Mouse (Mus musculus) frontal cortex, adult 2 months (tissue): ENCODE measurements around the gene Kctd6. TPM values are rescaled to one million over a fixed set of nuclear protein-coding genes. Genes with fewer than 3 reads are reported as not detected.

Experiments
- DNase-seq, 2 experiments: peaks; one replicate each; pipeline ENCODE4 v3.0.0; 2022; ENCODE audit warnings: low spot score in 1 of 2; ENCODE audit errors: extremely low spot score in 1 of 2
- polyA plus RNA-seq: library from polyadenylated mRNA; depleted of rRNA; stranded (reverse); fragments of >200 nt; gene quantifications from 2 replicates; pipeline ENCODE4 v1.2.3, GENCODE M21; 2012

The Kctd6 gene
- polyA plus RNA-seq, 1 experiment, result 36.3 TPM

- no peak for DNase-seq
These were observed 944 bp upstream of the Kctd6 start for GRCm38 (mm10) chr14:8212996-8213395.

- DNase-seq, result peak in 1 of 2 experiments; percentile 76
These were observed 613 bp downstream of the Kctd6 start for GRCm38 (mm10) chr14:8214299-8215207.

GRCm38 (mm10) chr14:8215208-8215778, 1.4 kb downstream of the Kctd6 start:
- DNase-seq, result peak in 1 of 2 experiments; percentile 37

- DNase-seq, result peak in 1 of 2 experiments; percentile 20
These were observed 2.2 kb downstream of the Kctd6 start for GRCm38 (mm10) chr14:8216100-8216499.

DNA sequence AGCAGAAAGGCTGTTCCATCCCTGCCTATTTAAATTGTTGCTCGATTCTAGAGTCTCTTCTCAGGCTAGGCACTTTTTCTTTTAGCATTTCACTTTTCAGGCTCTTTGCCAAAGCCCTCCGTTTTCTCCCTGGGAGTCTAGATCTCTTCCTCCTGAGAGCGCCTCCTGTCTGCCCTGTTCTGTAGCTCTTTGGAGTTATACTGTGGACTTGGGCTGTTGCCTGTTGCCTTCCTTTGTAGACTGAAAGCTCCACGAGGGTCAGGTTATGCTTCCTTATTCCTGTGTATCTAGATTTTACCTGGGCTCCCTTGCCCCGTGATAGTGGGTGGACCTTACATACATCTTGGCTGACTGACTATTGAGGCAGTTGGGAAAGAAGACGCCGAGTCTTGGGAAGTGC, 4.3 kb downstream of the Kctd6 start:
- DNase-seq, result no peak

GRCm38 (mm10) chr14:8218730-8219380, 4.9 kb downstream of the Kctd6 start:
- DNase-seq, result peak in 1 of 2 experiments; percentile 13

GRCm38 (mm10) chr14:8219876-8220275, 5.9 kb downstream of the Kctd6 start:
- DNase-seq, result no peak

DNA sequence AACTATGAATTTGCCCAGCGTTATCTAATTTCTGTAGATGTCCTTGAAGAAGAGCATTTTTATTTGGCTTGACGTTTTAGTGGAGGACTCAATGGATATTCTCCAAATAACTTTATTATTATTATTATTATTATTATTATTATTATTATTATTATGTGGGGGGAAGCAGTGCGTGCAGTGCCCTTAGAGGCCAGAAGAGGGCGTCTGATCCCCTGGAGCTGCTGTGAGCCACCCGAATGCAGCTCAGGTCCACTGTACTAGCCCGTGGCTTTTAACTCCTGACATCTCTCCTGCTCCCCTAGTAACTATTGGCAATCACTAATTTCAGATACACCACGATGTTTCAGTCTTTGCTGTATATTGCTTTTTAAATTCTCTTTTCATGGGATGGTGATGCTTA, 6.4 kb downstream of the Kctd6 start:
- DNase-seq, result no peak

- no peak for DNase-seq
These were observed 7.0 kb downstream of the Kctd6 start for GRCm38 (mm10) chr14:8220912-8221311.

DNA sequence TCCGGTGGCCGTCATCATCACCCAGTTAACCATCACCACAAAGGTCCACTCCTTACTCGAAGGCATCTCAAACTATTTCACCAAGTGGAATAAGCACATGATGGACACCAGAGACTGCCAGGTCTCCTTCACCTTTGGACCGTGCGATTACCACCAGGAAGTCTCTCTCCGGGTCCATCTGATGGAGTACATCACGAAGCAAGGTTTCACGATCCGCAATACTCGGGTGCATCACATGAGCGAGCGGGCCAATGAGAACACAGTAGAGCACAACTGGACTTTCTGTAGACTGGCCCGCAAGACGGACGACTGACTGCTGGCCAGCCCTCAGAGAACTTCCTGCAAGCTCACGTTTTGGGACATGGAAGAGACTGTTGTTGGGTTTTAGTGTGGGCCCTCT, 8.6 kb downstream of the Kctd6 start:
- DNase-seq, result no peak

DNA sequence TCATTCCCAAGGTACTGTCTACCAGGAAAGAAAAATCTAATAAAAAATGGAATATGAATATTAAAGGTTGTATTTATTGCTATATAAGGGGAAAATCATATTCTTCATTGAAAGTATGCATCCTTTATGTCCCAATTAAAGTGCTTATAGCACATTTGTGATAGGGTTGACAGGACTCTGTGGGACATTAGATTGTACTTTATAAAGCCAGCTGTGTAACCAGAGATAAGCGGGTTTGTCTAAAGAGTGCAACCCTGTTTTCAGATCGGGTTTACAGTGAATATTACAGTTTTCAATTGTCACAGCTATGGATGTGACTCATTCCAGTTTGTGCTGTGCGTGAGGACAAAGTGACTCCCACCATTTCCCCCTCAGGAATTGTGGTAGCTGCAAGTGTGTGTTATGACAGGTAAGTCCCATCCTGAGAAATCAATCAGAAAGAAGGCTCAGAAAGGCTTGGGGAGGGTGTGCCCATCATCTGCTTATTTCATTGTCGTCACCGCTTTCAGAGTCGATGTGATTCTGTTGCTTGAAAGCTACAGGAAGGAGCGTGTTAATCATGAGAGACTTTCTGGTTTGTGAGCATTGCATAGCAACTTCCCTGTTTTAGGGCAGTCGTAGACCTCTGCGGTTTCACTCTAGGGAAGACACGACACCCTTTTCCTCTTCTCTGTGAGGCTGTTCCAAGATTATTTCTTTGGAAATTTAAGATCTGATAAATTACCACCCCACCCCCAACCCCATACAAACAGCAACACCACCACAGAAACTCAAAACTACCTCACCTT, 9.8 kb downstream of the Kctd6 start:
- no peak for DNase-seq

DNA sequence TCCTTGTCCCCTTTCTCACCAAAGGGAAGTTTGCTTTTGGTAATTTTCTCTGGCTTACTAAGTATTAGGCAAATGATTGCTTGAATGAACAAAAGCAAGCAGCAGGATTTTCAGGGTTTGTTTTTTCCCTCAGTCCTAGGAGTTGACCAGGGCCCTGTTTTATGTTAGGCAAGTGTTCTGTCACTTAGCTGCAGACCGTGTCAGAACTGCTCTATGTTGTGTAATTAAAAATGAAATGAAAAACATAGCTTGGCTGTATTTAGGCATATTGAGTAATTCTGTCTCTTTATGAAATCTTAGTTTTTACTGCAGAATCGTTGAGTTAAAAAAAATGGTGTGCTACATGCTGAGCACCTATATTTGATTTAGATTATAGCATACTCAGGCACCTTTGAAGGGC, 10.9 kb downstream of the Kctd6 start:
- DNase-seq, result no peak

DNA sequence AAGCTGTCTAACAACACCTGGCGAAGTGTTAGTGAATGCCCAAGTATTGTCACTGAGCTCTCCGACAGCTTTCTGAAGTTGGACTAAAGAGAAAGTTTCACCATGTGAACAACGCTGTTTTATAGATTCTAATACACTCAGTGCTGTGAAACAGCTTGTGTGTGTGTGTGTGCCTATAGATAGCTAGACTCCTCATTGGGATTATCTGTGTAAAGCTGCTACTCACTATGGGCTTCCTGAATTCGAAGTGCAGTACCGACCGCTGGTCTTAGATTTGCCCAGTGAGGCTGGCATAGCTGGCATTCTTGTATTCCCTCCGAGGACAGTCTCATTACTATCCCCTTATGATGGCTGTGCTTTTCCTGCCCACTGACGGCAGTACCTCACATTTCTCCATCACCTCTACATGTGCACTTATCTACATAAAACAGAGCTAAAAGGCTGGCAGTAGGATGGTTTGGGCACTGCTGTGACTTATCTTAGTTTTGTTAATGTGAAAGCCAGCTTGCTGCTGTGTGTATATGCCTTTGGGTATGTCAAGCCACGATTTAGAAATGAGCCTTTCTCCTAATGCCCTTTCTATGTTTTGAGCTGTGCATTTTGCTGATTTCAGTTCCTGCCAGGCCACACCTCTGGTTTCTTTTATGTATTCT, 15.6 kb downstream of the Kctd6 start:
- DNase-seq, result no peak

DNA sequence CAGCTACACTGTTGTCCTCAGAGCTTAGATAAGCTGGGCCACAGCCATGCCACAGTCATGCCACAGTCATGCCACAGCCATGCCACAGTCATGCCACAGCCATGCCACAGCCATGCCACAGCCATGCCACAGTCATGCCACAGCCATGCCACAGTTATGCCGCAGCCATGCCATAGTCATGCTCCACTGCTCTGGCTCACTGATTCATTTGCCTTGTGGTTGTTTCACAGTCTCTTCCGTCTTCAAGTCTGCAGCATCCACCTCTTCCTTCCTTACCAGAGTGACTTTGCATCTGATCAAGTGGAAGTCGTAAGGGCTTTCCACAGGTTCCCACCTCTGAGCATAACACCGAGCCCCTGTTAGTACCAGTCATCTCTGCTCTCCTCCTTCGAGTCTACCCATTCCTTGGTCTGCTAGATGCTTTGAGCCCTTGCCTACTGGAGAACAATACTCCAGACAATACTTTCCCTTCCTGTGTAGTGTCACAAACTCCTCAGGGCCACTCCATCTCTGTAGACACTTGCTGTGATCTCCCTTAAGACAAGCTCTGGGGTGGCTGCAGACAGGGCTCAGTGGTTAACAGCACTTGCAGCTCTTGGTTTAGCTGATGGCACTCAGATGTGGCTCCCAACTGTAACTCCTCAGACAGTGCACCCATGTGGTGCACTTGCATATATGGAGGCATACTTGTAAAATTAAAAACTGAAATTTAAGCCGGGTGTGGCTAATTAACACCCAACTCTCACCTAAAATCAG, 18.4 kb downstream of the Kctd6 start:
- DNase-seq, result no peak

- DNase-seq, result no peak
These were observed 19.3 kb downstream of the Kctd6 start for GRCm38 (mm10) chr14:8233252-8233651.

GRCm38 (mm10) chr14:8241816-8242215, 27.9 kb downstream of the Kctd6 start:
- DNase-seq, result no peak

- peak; percentile 24 to 58 for DNase-seq
These were observed 28.5 kb downstream of the Kctd6 start for GRCm38 (mm10) chr14:8242388-8242920.

- DNase-seq, result no peak
These were observed 29.4 kb downstream of the Kctd6 start for GRCm38 (mm10) chr14:8243136-8243888.

DNA sequence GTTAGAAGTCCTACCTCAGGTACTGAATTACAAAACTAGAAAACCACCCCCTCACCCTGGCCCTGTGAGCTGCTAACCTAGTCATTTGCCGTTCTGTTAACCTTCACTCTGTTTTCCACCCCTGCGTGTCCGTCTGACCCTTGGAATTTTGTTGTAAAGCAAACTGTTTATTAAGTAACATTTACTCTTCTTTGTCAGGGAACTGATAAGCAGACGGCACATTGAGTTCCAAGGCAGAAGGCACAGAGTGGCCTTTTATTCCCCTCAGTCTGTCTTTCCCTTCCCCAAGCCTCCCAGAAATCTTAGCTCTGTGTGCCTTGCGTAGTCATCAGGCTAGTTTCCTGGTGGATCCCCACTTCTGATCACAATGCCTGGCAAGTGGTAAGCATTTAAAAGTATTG, 30.3 kb downstream of the Kctd6 start:
- DNase-seq, result no peak
